Mouse (Mus musculus): ENCODE data around the gene Tnni3.

DNA sequence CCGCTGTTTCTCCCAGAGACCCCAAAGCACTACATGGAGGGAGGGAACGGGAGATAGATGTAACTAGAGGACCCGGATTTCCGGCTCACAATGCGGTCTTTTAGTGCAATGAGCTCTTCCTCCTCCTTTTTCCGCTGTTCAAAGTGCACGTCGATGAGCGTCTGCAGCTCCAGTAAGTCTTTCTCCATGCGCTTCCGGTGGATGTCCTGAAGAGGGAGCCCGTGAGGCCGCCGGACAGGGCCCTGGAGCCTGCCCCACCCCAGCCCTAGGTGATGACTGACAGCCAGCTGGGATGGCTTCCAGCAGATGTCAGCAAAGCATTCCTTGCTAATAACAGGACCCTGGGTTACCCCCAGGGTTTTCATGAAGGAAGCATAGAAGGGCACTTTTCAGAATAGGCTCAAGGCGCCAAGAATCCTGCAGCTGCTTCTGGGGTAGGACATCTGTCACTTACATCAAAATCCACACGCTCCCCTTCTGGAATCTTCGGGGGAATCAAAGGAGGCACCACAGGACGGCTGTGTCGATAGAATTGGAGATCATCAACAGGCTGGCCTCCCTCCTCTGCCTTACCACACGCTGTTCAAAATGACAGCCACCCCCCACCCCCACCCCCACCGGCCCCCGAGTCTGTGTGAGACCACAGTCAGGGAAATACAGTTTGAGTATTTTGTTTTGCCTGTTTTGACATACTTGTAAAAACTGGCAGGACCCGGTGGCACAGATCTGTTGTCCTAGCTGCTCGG, 14.0 kb downstream of the Tnni3 start:
- TF ChIP-seq POLR2A (IDR thresholded peaks at IDR 0.05; ENCODE audit: insufficient read length, low read depth) (no peak), MYOD1 (IDR thresholded peaks at IDR 0.05; ENCODE audit: control insufficient read depth in 1 of 3, insufficient read length in 2 of 3, low read depth in 2 of 3) (peak; percentile 19 to 50 (median 31)), CEBPB (IDR thresholded peaks at IDR 0.05; ENCODE audit: insufficient read depth, poor library complexity, severe bottlenecking) (no peak), E2F4 (IDR thresholded peaks at IDR 0.05; ENCODE audit: insufficient read depth) (no peak), POLR2AphosphoS2 (IDR thresholded peaks at IDR 0.05; ENCODE audit: insufficient read length, low read depth) (peak; percentile 11)

Data from myocyte (in vitro differentiated cells).